Mouse (Mus musculus) c-Kit-positive CD71-negative TER-119-negative erythroid progenitor cells, embryonic 14.5 days (primary cell): ENCODE data around the gene Zfp953.
"Not testable (repeated sequence)": the region's sequence is repeated elsewhere in the genome, so short reads cannot be mapped to it uniquely, and the experiment has no call there.

ENCODE experiments used
- DNase-seq: peaks from one replicate; pipeline ENCODE4 v3.0.0-alpha.2; 2013; ENCODE audit warnings: low read depth

The Zfp953 gene

DNA sequence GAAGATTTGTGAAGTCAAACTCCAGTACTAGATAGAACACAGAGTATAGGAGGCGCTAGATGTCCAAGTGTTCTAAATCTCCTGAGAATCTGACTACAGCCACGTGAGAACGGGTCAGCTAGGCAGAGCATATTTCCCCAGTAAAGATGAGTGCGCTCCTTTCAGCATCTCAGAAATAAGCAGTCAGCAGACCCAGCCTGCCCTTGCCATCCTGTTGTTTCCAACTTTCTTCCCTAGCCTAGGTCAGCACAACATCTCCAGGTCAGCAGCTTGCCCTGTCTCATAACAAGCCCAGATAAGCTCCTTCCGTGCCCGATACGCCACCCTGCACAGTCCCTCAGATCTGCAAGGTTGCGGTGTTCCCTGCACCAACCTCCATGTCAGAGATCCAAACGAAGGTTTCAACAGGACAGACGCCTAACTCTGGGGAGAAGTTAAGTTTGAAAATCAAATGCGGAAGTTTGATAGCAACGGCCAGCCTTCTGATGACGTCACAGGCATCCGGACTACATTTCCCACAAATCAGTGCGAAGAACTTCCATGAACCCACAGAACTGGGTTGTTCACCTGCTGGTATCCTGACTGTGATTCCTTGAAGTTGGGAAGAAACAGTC is at the start of gene Zfp953, which contains the start of gene Gm28044:
Gene Zfp953, minus strand, starts transcription at position 475 of the 614 bp plus-strand sequence.
Gene Gm28044, minus strand, starts transcription at position 406 of the 614 bp plus-strand sequence.
- peak; percentile 83 for DNase-seq

DNA sequence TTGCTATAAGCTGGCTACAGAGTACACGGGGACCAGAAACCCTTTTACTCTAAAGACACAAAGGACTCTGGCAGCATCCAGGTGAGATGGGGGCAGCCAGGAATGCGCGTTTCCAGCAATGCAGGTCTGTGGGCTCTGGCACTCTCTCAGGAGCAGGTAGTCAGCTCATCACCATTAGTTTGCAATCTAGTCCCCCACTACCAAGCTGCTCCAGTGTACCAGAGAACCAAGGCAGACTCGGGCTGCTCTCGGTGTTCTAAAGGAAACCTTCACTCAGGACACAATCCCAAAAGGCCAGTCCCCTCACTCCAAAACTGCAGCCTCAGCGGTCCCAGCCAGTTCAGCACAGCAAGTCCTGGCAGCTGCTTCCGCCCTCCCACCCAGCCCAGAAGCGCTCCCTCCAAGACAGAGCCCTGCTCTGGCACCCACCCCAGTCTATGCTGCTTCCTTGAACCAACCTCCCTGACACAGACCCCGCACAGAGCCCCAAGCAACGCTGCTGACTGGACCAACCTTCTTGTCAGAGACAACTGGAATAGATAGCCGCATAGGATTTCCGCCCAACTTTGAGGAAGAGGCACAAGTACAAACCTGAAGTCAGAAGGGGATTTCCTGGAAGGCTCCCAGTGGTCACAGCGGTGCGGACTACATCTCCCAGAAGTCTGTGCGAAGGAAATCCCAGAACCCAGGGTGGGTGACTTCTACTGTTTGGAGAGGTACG is 38.9 kb upstream of the Zfp953 start, which contains the start of gene Zfp429:
Gene Zfp429, minus strand, starts transcription at position 637 of the 721 bp plus-strand sequence.
- peak; percentile 59 for DNase-seq

DNA sequence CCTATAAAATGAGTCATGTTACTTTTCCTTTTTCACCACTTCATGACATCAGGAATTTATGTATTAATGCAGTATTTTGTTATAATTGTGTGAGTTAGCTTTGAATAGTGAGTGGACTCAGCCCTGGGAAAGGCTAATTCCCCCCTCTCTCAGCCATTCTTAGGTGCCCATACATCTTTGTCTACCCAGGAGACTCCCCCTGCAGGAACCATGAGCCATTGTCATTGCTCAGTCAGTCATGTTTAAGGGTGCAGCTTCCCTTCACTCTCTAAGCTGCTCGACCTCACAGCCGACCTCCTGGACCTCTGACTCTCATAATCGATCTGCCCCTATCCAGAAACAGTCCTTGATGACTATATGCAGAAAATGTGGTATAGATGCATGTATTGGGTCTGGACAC is 15.8 kb upstream of the Zfp953 start:
- not testable (repeated sequence) for DNase-seq

DNA sequence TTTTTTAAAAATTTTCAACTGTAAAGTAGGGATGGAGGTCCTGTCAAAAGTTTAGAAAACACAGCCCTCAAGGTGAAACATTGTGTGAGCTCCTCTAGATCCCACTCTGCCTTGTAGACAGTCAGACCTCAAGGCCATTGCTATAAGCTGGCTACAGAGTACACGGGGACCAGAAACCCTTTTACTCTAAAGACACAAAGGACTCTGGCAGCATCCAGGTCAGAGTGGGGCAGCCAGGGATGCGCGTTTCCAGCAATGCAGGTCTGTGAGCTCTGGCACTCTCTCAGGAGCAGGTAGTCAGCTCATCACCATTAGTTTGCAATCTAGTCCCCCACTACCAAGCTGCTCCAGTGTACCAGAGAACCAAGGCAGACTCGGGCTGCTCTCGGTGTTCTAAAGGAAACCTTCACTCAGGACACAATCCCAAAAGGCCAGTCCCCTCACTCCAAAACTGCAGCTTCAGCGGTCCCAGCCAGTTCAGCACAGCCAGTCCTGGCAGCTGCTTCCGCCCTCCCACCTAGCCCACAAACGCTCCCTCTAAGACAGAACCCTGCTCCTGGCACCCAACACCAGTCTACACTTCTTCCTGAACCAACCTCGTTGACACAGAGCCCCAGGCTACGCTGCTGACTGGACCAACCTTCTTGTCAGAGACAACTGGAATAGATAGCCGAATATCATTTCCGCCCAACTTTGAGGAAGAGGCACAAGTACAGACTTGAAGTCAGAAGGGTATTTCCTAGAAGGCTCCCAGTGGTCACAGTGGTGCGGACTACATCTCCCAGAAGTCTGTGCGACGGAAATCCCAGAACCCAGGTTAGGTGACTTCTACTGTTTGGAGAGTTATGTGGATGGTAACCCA is 14.9 kb upstream of the Zfp953 start, which contains the start of the genes Gm28041 and Zfp456:
Gene Gm28041, minus strand, starts transcription at position 684 of the 862 bp plus-strand sequence.
Gene Zfp456, minus strand, starts transcription at position 761 of the 862 bp plus-strand sequence.
- peak; percentile 74 for DNase-seq

GRCm38 (mm10) chr13:67351854-67352253 is 8.6 kb downstream of the Zfp953 start:
- DNase-seq = no peak

DNA sequence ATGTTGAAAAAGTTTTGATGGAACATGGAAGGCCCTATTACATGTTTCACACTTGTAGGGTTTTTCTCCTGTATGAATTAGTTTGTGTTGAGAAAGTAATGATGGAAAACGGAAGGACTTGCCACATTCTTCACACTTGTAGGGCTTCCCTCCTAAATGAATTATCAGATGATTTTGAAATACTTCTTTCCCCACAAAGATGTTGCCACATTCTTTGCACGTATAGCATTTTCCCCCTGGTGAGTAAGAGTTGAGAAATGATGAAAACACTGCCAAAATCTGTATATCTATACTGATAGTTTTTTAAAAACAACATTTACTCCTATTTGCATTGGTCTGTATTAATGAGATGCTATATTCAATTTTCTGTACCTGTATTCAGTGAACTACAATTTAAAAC is 17.0 kb downstream of the Zfp953 start:
- no peak for DNase-seq

- no peak for DNase-seq
These were observed 27.5 kb downstream of the Zfp953 start for GRCm38 (mm10) chr13:67332877-67333276.

- DNase-seq = peak; percentile 79
These were observed 28.2 kb downstream of the Zfp953 start, which contains the start of gene Zfp595 for GRCm38 (mm10) chr13:67332019-67332724. Gene Zfp595 (minus strand): TSS chr13:67332570.

GRCm38 (mm10) chr13:67306718-67307117 is 53.7 kb downstream of the Zfp953 start:
- no peak for DNase-seq

DNA sequence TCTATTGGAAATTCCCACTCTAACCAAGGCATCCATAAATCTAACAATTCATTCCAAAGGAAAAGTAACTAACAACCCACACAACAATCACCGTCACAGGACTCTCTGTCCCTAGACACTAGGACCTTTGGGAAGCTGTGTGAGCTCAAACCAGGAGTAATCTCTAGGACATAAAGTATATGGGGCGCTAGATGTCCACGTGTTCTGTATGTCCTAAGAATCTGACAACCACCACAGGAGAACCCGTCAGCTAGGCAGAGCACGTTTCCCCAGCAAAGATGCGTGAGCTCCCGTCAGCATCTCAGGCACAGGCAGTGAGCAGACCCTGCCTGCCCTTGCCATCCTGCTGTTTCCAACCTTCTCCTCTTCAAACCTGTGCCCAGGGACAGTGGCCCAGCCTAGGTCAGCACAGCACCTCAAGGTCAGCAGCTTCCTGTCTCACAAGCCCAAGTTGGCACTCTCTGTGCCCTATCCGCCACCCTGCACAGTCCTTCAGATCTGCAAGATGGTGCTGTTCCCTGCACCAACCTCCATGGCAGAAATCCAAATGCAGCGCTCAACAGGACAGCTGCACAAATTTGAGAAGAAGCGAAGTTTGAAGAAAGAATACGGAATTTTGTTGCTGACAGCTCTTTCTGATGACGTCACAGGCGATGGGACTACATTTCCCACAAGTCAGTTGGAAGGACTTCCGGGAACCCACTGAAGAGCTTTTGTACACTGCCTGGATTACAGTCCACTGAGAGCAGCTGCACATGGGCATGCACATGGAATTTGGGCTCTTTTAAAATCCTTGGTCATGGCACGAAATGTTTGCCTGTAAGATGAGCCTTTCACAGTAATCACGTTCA is 54.4 kb downstream of the Zfp953 start, which contains the start of gene Zfp457:
Gene Zfp457, minus strand, starts transcription at position 664 of the 851 bp plus-strand sequence.
- peak; percentile 87 for DNase-seq
